Mouse (Mus musculus) 3T3-L1 (cell line): Measurements from ENCODE around the gene Creld2.

Experiments
- DNase-seq: peaks from one replicate; pipeline ENCODE4 v3.0.0-alpha.2; 2015; ENCODE audit warnings: low read depth, low spot score

The Creld2 gene

DNA sequence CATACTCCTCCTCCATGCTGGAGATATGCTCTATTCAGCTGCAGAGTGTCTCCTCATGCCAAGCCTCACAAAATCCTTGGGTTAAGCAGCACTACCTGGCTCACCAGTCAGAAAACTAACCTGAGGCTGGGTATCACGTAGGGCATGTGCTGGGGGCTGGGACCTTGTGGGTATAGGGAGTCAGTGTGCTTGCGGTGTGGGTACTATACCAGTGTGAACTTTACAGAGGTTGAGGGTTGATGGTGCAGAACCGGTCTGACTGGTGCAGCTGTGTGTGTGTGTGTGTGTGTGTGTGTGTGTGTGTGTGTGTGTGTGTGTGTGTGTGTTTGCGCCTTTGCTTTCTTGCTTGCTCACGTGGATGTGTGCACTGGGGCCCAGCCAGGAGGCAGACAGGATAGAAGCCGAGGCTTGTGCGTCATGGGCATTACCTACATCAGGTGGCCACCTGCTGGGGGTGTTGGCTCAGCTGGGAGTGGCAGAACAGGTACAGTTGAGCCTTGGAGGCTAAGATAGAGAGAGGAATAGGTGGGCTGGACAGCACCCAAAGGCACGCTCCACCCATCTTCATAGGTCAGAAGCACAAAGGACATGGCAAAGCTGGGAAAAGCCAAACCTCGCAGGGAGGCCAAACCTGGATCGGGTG lies 32.2 kb downstream of the Creld2 start:
- DNase-seq = no peak

DNA sequence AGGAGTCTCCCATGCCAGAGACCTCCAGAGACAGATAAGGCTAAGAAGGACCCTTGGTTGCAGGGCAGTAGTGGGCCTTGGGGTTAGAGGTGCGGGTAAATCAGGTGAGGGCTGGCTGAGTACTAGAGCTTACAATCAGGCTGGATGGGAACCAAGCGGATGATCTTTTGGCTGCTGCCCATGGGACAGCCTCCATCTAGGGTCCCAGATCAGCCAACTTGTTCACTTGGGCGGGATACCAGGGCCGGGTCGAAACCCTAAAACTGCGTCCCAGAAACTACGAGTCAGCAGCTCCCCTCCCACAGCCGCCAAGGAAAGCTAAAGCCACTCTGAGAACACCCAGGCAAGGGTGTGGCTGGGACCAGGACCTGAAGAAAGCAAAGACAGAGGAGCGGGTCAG lies 33.7 kb downstream of the Creld2 start:
- DNase-seq = no peak

DNA sequence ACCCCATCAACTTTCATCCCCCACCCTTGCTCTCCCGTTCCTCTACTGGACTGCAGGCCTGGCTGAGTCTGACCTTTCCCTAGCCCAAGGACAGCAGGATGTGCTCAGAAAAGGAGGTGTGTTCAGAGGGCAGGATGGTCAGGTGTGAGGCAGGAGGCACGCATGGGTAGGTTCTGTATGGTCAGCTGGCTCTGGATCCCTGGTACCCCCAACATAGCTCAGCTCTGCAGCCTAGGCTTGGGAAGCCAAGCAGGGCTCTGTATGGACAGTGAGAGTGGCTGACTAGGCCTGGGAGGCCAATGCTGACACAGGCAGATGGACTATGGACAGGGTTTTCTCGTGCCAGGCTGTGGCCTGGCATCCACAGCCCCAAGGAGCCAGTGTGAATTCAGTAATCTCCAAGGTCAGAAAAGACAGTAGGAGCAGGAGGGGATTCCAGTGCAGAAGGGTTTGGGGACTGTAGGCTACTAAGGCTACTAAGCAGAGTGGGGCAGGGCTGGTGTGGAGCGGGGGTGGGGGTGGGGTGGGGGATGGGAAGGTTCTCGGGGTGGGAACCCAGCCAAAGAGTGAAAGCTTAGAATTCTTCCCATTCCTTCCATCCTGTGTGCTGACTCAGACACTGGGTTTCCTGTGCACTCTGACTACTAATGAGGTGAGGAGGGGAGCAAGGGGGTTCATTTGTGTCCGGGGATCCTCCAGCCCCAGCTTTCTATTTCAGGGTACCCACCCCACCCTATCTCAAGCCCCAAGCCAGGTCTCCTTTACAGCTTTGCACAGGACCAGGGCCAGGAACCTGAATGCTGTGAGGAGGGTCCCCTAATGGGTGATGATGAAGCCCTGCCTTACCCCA lies 34.9 kb downstream of the Creld2 start:
- DNase-seq = peak; percentile 63

- peak; percentile 79 for DNase-seq
Observed at GRCm38 (mm10) chr15:88854969-88855830, 35.8 kb downstream of the Creld2 start.

- no peak for DNase-seq
Observed at GRCm38 (mm10) chr15:88855896-88856417, 36.5 kb downstream of the Creld2 start.

DNA sequence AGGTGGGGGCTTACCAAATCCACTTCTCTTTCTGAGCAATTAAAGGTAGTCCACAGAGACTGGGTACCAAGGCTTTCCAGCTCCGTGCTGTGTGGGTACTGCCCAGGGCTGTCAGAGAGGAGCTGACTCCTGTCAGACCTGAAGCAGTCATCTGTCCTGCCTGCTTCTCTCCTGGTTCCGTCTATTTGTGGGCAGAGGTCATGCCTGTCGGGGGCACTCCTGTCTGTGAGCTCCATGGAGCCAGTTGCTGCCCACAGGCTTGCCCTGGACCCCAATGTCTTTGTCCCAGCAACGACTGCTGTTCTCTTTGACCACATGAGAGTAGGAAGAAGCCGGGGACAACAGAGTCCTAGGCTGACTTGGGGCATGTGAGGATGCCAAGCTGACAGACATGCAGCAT lies 37.2 kb downstream of the Creld2 start:
- no peak for DNase-seq

DNA sequence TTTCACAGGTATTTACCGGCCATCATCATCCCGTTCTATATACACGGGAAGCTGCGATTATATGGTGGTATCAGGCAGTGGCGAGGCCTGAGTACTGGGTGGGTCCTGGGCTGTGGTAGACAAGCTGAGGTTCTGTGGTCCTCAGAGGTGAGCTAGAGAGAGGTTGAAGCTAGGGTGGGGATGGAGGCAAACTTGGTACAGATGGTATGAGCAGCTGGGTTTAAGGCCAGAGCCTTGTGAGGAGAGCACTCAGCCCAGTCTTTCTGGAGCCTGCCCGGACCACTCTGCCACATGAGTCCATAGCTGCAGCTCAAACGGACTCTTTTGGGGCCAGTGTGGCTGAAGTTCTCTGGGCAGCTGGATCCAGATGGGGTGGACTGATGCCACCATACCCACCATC lies 37.9 kb downstream of the Creld2 start:
- DNase-seq = no peak

DNA sequence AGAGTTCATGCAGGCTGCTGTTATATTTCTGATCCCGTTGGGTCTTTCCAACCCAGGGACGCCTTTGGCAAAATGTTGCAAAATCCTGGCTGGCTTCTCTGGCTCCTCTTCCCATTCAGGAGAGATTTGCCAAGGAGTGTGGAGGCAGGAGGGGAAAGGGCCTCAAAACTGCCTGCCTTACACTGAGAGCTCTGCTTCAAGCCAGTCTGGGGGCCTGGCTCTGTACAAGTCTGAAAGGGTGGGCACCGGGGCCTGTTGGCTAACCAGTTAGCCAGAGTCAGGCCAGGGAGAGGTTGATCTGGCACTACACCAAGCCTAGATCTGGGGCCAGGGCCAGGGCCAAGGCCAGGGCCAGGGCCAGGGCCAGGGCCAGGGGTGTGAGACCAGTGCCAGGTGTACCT lies 38.7 kb downstream of the Creld2 start:
- DNase-seq = no peak

DNA sequence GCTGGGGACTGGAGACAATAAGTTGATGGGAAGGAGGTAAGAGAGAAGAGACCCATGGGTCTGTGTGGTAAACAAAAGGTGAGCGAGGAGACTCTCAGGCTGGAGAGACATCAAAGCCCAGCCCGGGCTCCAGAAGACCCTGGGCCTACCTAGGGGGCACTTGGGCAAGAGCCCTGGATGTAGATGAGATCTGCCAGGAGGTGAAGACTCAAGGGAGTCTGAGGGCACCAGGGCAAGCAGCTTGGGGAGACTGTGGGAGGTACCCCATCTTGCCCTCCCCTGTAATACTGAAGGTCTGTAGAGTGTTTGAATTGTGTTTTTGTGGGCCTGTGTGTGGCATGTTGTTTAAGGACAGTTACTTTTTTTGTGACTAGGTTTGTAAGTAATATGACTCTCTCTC lies 39.3 kb downstream of the Creld2 start:
- DNase-seq = no peak

- no peak for DNase-seq
Observed at GRCm38 (mm10) chr15:88859206-88859970, 39.9 kb downstream of the Creld2 start.

DNA sequence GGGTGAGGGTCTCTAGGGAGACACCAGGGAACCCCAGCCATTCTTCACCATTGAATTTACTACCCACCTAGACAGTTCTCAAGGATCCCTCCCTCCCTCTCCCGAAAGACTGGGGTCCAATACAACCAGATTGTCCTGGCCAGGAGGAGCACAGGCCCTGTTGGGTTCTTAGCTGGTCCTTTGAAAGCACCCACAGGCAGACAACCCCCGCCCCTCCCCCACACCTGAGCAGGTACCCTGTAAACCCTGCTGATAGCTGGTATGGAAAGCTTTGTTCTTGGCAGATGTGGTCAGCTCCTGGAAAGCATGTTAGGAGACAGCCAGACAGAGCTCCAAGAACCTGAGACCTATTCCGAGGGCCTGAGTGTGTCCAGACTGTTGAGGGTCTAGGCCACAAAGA lies 41.3 kb downstream of the Creld2 start:
- no peak for DNase-seq

DNA sequence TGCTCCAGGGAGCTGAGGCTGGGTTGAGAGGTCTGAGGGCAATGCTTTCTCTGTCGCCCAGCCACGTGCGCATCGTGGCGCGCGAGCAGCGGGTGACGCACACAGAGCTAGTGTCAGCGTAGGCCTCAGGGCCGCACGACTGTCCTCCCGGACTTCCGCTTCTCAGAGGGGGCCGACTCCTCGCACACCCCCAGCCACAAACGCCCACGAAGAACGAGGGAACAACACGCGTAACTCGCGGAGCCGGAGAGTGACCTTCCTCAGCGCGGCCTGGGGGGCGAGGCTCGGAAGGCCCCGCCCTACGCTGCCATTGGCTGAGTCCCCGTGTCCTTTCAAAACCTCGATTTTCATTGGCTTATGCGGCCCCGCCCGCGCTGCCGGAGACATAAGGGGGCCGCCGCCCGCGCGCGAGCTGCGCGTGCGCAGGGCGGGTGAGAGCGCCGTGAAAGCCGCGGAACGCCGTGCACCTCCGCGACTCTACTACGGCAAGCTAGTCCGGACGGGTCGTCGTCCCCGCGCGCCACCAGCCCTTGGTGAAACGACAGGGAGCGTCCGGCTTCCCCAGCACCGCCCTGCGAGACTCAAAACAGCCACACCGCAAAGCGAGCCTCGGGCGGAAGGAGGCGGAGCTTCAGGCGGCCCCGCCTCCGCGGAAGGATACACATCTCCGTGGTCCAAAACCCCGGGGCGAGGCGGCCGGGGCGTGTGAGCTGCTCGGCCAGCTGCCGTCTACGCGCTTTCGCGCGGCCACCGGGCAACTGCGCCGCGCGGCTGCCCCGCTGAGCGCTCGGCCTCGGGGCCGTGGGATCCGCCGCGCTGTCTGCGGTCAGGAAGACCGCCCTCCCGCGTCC lies 42.6 kb downstream of the Creld2 start, which contains the start of gene Pim3:
TSS of gene Pim3 (plus strand) at position 415 of the 851 bp plus-strand sequence.
- DNase-seq = peak; percentile 92

DNA sequence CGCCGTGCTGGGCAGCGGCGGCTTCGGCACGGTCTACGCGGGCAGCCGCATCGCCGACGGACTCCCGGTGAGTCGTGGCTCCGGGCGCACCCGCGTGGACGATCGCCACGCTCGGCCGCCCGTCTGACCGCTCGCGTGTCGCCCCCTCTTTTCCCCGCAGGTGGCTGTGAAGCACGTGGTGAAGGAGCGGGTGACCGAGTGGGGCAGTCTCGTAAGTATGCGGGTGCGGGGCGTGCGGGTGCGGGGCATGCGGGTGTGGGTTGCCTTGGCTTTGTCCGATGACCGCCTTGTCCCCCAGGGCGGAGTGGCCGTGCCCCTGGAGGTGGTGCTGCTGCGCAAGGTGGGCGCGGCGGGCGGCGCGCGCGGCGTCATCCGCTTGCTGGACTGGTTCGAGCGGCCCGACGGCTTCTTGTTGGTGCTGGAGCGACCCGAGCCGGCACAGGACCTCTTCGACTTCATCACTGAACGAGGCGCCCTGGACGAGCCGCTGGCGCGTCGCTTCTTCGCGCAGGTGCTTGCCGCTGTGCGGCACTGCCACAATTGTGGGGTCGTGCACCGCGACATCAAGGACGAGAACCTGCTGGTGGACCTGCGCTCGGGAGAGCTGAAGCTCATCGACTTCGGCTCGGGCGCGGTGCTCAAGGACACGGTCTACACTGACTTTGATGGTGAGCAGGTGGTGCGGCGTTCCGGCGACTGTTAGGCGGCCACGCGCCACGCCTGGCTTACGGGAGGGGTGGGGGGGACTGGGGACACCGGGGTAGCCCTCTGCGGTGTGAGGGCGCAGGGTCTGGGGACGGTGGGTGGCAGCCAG lies 43.6 kb downstream of the Creld2 start:
- peak; percentile 44 for DNase-seq

- peak; percentile 99 for DNase-seq
Observed at GRCm38 (mm10) chr15:88863695-88864231, 44.3 kb downstream of the Creld2 start.

DNA sequence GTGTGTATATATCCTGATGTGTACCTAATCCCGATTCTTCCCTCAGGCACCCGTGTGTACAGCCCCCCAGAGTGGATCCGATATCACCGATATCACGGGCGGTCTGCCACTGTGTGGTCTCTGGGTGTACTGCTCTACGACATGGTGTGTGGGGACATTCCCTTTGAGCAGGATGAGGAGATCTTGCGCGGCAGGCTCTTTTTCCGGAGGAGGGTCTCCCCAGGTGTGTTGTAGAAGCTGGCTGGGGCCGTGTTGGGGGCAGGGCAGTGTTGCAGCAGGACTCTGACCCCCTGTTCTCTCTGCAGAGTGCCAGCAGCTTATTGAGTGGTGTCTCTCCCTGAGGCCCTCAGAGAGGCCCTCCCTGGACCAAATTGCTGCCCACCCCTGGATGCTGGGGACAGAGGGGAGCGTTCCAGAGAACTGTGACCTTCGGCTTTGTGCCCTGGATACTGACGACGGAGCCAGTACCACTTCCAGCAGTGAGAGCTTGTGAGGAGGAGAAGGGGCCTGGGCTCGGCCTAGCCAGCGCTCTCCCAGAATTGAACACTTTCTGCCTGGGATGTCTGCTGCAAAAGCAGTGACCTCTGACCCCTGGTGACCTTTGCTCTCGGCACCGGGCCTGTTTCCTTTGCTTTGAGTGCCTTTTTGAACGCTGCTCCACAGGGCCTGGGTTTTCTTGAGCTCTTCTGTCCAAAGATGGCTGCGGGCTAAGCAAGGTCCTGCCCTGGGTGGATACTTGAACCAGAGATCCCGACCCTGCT lies 45.0 kb downstream of the Creld2 start:
- DNase-seq = no peak

DNA sequence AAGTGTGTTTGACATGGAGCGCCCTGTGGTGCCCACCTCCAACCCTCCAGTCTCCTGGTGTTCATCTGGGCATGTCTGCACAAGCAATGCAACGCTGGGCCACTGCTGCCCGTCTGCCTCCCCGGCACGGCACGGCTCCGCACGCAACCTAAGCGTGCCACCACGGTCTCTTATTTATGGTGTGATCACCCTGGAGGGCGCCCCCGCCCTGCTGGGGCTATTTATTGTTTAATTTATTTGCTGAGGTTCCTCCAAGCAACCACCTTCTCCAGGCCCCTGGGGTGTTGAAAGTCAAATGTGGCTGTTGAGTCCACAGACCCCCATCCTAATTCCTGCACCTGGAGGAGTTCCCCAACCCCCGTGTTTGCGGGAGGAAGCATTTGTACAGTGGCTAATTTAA lies 45.6 kb downstream of the Creld2 start:
- DNase-seq = no peak

GRCm38 (mm10) chr15:88865888-88866695 lies 46.6 kb downstream of the Creld2 start:
- DNase-seq = no peak
